Mouse (Mus musculus) liver, embryonic 11.5 days (tissue): Measurements from ENCODE around the gene Rhebl1. TPM values are rescaled to one million over a fixed set of nuclear protein-coding genes. Genes with fewer than 3 reads are reported as not detected.

Experiments used
- ATAC-seq: fragments of 200-750 bp; cut with Nextera tagmentation; replicated peaks from 2 replicates; pipeline ENCODE4 v1.8.0; 2017; ENCODE audit warnings: moderate number of reproducible peaks, mild to moderate bottlenecking, moderate TSS enrichment, moderate library complexity; ENCODE audit not compliant: low FRiP score
- DNase-seq: peaks from one replicate; pipeline ENCODE4 v3.0.0-alpha.2; 2017; ENCODE audit warnings: low spot score
- H3K27ac ChIP-seq: fragments of 300-500 bp; sonication (generic); 2 replicates; pipeline ENCODE4 v1.5.1; 2014; ENCODE audit warnings: mild to moderate bottlenecking, low read depth, low read length, control low read depth
- H3K27me3 ChIP-seq: fragments of 300-500 bp; sonication (generic); replicated peaks from 2 replicates; pipeline ENCODE4 v1.6.1; 2014; ENCODE audit warnings: low read length, mixed read lengths; ENCODE audit not compliant: control insufficient read depth, insufficient read depth
- H3K36me3 ChIP-seq: fragments of 300-500 bp; sonication (generic); 2 replicates; pipeline ENCODE4 v1.6.1; 2014; ENCODE audit warnings: mild to moderate bottlenecking, low read length, moderate library complexity, mixed read lengths; ENCODE audit not compliant: control insufficient read depth, insufficient read depth
- H3K4me1 ChIP-seq: fragments of 300-500 bp; sonication (generic); replicated peaks from 2 replicates; pipeline ENCODE4 v1.6.1; 2014; ENCODE audit warnings: low read length, mixed read lengths; ENCODE audit not compliant: control insufficient read depth, insufficient read depth
- H3K4me2 ChIP-seq: fragments of 300-500 bp; sonication (generic); 2 replicates; pipeline ENCODE4 v1.6.1; 2014; ENCODE audit warnings: mild to moderate bottlenecking, control low read depth, moderate library complexity
- H3K4me3 ChIP-seq: fragments of 300-500 bp; sonication (generic); 2 replicates; pipeline ENCODE4 v1.5.1; 2014; ENCODE audit warnings: low read depth, low read length, control low read depth
- H3K9ac ChIP-seq: fragments of 300-500 bp; sonication (generic); 2 replicates; pipeline ENCODE4 v1.6.1; 2014; ENCODE audit warnings: low read depth, low read length, control low read depth
- H3K9me3 ChIP-seq: fragments of 300-500 bp; sonication (generic); 2 replicates; pipeline ENCODE4 v1.6.1; 2016; ENCODE audit warnings: low read length, inconsistent platforms, mixed read lengths; ENCODE audit not compliant: control insufficient read depth
- WGBS: fragments of 180-500 bp; shearing (Covaris S2); extraction: QIAGEN DNeasy Blood & Tissue Kit; methylation state at CpG from one replicate; pipeline ENCODE4 v1.1.7; 2014; 5-methylcytosine and 5-hydroxymethylcytosine counted together
- polyA plus RNA-seq: library from polyadenylated mRNA; unstranded; fragments of >200 nt; fragmentation: Nextera tagmentation; extraction: Ambion mirVana; gene quantifications from 2 replicates; pipeline ENCODE4 v1.2.1, GENCODE M21; 2014

Gene Rhebl1
- polyA plus RNA-seq, 1 experiment from 2014 or later, result 7.4 TPM

GRCm38 (mm10) chr15:98930998-98931397 lies 36.7 kb upstream of the Rhebl1 start:
- 0 out of 2 replicates have a peak overlapping the region, but pooled peaks have one; percentile 42 for H3K27ac ChIP-seq
- H3K4me1 ChIP-seq, result peaks cover 17% of the 10 kb centered on the region
- no peak overlapping the region for H3K9ac ChIP-seq
- peak overlapping the region; percentile 3; the same call in 1 of the 2 replicates for H3K4me2 ChIP-seq
- ATAC-seq, result no peak
- 81% methylated on average over 3 of the region's 3 CpGs for WGBS
- peaks cover 2% of the 10 kb centered on the region; the same call in 1 of the 2 replicates for H3K36me3 ChIP-seq
- H3K27me3 ChIP-seq, result no peaks in the 10 kb centered on the region
- H3K9me3 ChIP-seq, result no peaks in the 10 kb centered on the region
- DNase-seq, result no peak
- H3K4me3 ChIP-seq, result no peak overlapping the region

DNA sequence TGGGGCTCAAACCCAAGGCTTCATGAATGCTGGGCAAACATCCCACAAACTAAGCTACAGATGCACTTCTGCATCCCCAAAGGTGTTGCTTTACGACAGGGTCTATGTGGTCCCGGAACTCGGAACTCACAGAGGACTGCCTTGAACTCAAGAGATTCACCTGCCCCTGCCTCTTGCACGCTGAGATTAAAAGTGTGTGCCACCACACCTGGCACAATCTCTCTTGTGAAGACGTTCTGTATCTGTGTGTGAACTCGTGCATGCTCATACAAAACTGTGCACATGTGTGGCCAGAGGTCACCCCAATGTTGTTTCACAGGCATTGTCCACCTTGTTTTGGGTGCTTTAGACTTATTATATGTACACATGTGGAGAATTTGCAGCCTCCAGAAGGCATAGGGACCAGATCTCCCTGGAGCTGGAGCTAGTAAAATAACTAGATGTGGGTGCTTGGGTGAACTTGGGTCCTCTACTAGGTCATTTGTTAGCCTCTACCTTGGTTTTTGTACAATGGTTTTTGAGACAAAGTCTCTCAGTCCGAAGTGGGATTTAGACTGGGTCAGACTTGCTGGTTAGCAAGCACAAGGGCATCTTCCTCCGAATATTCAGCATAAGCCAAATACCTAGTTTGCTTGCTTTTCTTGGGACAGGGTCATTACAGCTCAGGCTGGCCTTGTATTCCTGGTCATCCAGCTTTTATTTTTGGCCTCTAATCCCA lies 35.8 kb upstream of the Rhebl1 start:
- peaks cover 9% of the 10 kb centered on the region for H3K4me1 ChIP-seq
- WGBS, result 47% methylated on average over 8 of the region's 8 CpGs
- H3K4me2 ChIP-seq, result no peak overlapping the region
- no peak overlapping the region for H3K9ac ChIP-seq
- H3K9me3 ChIP-seq, result no peaks in the 10 kb centered on the region
- no peaks in the 10 kb centered on the region for H3K27me3 ChIP-seq
- peak overlapping the region; percentile 22; the same call in 1 of the 2 replicates for H3K27ac ChIP-seq
- no peak overlapping the region; the same call in 1 of the 2 replicates for H3K4me3 ChIP-seq
- DNase-seq (no peak), ATAC-seq (no peak)
- peaks cover 2% of the 10 kb centered on the region; the same call in 1 of the 2 replicates for H3K36me3 ChIP-seq

GRCm38 (mm10) chr15:98928598-98929240 lies 34.4 kb upstream of the Rhebl1 start:
- Histone ChIP-seq H3K27ac (no peak overlapping the region), H3K9ac (no peak overlapping the region), H3K27me3 (no peaks in the 10 kb centered on the region), H3K4me1 (peaks cover 8% of the 10 kb centered on the region; the same call in 1 of the 2 replicates), H3K9me3 (no peaks in the 10 kb centered on the region), H3K4me3 (no peak overlapping the region), H3K4me2 (0 out of 2 replicates have a peak overlapping the region, but pooled peaks have one; percentile 29), H3K36me3 (peaks cover 2% of the 10 kb centered on the region; the same call in 1 of the 2 replicates)
- WGBS, result 15% methylated on average over 13 of the region's 13 CpGs
- 0 out of 2 replicates have a peak, but pooled peaks have one; percentile 22 for ATAC-seq
- DNase-seq, result peak; percentile 61

DNA sequence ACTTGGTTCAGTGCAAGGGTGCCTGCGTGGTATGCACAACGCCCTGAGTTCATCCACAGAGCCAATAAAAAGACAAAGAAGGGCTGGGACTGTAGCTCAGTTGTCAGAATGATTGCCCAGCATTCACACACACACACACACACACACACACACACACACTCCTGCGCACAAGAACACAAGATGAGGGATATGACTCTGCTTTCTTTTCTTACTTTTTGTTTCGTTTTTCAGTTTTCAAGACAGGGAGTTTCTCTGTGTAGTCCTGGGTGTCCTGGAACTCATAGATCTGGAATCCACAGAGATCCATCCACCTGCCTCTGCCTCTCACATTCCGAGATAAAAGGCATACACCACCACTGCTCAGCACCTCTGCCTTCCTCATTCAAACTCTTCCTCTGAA lies 33.2 kb upstream of the Rhebl1 start:
- Histone ChIP-seq H3K27ac (no peak overlapping the region), H3K36me3 (no peaks in the 10 kb centered on the region), H3K9me3 (no peaks in the 10 kb centered on the region), H3K4me1 (peaks cover 6% of the 10 kb centered on the region; the same call in 1 of the 2 replicates), H3K4me3 (no peak overlapping the region), H3K4me2 (no peak overlapping the region), H3K9ac (no peak overlapping the region), H3K27me3 (no peaks in the 10 kb centered on the region)
- ATAC-seq (no peak), DNase-seq (no peak)
- 81% methylated on average over 5 of the region's 5 CpGs for WGBS

DNA sequence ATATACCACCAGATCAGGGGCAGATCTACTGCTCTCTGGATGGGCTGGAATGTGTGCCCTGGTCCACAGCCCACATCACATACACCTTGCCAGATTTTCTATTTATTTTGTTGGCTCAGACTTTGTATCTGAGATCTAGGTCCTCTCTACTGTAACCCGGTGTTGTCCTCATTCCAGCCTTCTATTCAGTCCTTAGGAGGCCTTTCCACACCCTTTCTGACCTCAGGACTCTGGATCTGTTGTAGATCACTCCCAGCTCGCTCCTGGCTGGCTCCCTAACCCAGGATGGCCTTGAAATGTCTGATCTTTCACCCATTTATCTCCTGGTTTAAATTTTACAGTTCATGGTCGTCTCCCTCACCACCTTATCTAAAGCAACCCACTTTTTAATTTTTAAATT lies 30.3 kb upstream of the Rhebl1 start:
- ATAC-seq (no peak), DNase-seq (no peak)
- Histone ChIP-seq H3K4me1 (peaks cover 4% of the 10 kb centered on the region; the same call in 1 of the 2 replicates), H3K4me2 (no peak overlapping the region), H3K27ac (no peak overlapping the region), H3K27me3 (no peaks in the 10 kb centered on the region), H3K36me3 (no peaks in the 10 kb centered on the region), H3K9me3 (no peaks in the 10 kb centered on the region), H3K4me3 (no peak overlapping the region), H3K9ac (no peak overlapping the region)
- WGBS, result 57% methylated on average over 3 of the region's 3 CpGs

- ATAC-seq (no peak), DNase-seq (no peak)
- H3K4me1 ChIP-seq, result no peaks in the 10 kb centered on the region; the same call in 1 of the 2 replicates
- WGBS, result 77% methylated on average over 2 of the region's 2 CpGs
- H3K4me2 ChIP-seq, result no peak overlapping the region
- H3K9ac ChIP-seq, result no peak overlapping the region
- no peaks in the 10 kb centered on the region for H3K36me3 ChIP-seq
- H3K27ac ChIP-seq, result no peak overlapping the region
- no peaks in the 10 kb centered on the region for H3K9me3 ChIP-seq
- H3K4me3 ChIP-seq, result no peak overlapping the region
- no peaks in the 10 kb centered on the region for H3K27me3 ChIP-seq
Measured at GRCm38 (mm10) chr15:98923031-98923537, 28.7 kb upstream of the Rhebl1 start.

DNA sequence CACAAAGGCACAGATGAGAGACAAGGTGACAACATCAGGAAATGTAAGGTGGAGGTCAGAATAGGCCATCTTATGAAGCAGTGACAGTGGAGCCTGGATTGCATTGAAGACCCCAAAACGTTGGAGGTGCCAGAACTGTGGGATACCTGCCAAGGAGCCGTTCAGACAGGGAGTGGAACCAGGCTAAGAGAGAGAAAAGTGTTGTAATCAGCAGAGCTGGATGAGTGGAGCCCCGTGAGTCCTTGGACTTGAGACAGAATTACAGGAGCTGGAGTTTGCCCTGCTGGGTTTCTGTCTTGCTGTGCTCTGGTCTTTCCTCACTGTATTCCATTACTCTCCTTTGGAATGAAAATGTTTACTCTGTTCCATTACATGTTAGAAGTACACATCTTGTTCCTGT lies 28.2 kb upstream of the Rhebl1 start:
- no peaks in the 10 kb centered on the region for H3K27me3 ChIP-seq
- no peak for DNase-seq
- H3K27ac ChIP-seq, result no peak overlapping the region
- H3K9me3 ChIP-seq, result no peaks in the 10 kb centered on the region
- no peak overlapping the region for H3K4me2 ChIP-seq
- H3K9ac ChIP-seq, result no peak overlapping the region
- no peak for ATAC-seq
- WGBS, result 49% methylated on average over 3 of the region's 3 CpGs
- no peak overlapping the region for H3K4me3 ChIP-seq
- H3K36me3 ChIP-seq, result no peaks in the 10 kb centered on the region
- no peaks in the 10 kb centered on the region; the same call in 1 of the 2 replicates for H3K4me1 ChIP-seq

DNA sequence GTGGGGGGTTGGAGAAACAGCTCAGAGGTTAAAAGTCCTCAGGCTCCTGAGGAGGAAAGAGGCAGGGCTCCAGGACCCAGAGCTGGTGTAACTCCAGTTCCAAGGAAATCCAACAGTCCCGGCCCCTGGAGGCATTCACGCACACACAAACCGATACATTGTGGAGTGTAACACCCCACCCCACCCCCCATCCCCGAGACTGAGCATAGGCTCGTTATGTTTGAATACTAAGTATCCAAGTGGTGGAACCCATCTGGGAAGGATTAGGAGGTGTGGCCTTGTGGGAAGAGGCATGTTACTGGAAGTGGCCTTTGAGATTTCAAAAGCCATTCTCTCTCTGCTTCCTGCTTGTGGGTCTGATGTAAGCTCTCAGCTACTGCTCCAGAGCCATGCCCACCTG lies 27.2 kb upstream of the Rhebl1 start:
- 80% methylated on average over 5 of the region's 5 CpGs for WGBS
- Histone ChIP-seq H3K9ac (no peak overlapping the region), H3K9me3 (no peaks in the 10 kb centered on the region), H3K27me3 (no peaks in the 10 kb centered on the region), H3K4me1 (no peaks in the 10 kb centered on the region; the same call in 1 of the 2 replicates), H3K36me3 (no peaks in the 10 kb centered on the region), H3K27ac (no peak overlapping the region), H3K4me2 (no peak overlapping the region), H3K4me3 (no peak overlapping the region)
- DNase-seq (no peak), ATAC-seq (no peak)
